Mouse (Mus musculus) adrenal gland, adult 8-10 months (tissue): ENCODE results near the gene Bod1. TPM values are rescaled to one million over a fixed set of nuclear protein-coding genes. Genes with fewer than 3 reads are reported as not detected.

Source experiments
- DNase-seq: peaks from one replicate; pipeline ENCODE4 v3.0.0; 2022
- total RNA-seq, 4 experiments: library from RNA; stranded (reverse); gene quantifications; 2 replicates each; pipeline ENCODE4 v1.2.4; 2022

Bod1 gene
- total RNA-seq = 10 to 100 TPM; 61.7 to 72.4 (median 68.6) TPM

- peak; percentile 94 for DNase-seq
These were observed at the start of gene Bod1 for GRCm38 (mm10) chr11:31671354-31672169. Gene Bod1 (minus strand): TSS chr11:31671885.

DNA sequence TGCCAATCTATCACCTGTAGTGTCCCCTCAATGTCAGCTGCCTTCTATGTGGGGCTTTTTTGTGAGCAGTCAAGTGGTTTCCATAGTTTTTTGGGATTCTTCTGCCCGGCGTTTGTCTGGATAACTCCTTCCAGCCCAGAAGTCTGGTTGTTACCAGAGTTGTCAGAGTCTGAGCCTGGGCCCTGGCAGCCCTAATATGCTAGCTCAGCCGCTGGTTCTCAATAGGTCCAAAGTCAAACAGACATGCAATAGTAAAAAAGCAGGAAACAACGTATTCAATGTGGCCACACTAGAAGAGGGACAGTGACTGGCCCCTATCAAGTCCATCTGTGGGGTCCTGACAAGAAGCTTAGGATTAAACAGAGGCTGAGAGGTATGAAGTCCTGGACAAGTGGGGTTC is 47.4 kb upstream of the Bod1 start:
- no peak for DNase-seq

DNA sequence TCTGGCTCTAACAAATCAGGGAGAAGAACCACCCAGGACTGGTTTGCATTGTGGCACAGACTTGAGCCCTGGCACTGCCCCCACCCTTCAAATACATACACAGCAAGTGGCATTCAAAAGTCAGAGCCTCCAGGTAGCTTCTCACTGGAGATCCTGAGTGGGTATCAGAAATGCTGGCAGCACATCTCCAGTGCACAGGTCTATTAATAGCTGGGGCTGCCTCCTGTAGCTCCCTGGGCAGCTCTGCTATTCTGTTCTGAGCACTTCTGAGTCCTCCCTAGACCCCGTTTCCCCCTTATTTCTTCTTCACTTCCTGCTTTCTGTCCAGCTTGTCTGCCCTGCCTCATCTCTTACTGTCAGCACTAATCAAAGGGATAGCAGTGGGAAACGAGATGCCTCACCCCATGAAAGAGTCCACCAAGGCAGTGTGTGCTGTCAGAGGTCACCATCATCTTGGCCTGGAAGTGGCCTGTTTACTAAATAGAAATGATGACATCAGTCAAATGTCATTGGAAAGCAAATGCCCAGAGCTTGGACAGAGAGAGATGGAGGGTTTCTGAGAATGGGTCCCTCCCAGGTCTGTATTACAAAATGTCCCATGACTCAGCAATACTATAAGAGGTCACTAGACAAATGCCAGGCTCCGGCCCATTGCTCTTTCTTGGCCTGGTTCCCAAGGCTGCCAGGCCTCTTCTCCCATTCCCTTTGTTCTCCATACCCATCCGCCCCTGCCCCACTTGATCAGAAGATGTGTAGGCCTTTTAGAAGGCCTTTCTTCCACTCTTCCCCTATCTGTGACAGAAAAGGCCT is 46.4 kb upstream of the Bod1 start:
- DNase-seq = peak; percentile 78

GRCm38 (mm10) chr11:31713641-31714121 is 42.0 kb upstream of the Bod1 start:
- peak; percentile 77 for DNase-seq

DNA sequence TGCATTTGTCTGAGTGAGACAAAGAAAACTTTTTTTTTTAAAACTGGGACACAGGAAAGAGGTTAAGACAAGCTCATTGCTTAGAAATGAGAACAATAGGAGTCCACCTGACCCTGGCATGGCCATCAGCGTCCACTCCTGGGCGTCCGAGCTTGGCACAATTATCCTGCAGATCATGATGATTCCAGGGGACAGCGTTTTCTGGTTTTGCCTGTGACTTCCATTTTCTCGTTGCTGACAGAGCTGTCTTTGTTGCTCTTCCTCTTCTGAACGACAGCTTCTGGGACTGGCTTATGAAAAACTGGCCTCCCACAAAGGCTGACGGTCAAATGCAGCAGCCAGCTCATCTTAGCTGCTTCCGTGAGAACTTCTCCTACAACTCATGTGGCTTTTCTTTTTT is 41.4 kb upstream of the Bod1 start:
- DNase-seq = no peak

DNA sequence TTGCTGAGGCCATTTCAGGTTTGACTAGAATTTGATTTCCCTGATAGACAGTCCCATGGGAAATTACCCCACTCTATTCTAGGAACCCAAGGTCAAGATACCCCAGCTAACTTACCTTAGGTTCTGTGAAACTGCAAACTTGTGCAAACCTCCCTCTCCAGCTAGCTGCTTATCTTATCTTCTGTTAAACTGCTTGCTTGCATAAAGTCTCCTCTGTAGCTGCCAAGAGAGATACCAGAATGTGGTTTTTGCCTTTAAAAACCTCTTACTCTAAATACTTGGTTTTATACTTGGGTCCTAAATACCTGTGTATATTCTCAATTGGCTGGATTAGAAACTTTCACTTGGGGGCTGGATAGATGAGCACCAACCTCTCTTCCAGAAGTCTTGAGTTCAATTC is 36.1 kb upstream of the Bod1 start:
- DNase-seq = no peak

GRCm38 (mm10) chr11:31703173-31703572 is 31.5 kb upstream of the Bod1 start:
- no peak for DNase-seq

DNA sequence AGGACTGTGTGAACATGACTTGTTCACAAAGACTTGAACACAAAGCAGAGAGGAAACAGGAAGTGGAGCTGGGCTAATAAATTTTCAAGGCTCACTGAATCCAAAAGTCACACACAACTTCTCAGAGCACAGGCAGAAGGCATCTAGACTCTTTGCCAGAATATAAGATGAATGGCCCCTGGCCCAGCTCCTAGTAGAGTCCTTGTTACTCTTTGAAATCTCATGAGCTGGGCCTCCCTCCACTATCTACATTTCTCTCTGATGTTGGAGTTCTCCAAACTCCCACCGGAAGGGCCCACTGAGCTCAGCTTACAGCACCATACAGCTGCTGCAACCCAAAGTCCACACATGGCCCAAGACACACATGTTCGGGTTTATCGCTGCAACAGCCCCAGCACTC is 30.2 kb upstream of the Bod1 start:
- no peak for DNase-seq

DNA sequence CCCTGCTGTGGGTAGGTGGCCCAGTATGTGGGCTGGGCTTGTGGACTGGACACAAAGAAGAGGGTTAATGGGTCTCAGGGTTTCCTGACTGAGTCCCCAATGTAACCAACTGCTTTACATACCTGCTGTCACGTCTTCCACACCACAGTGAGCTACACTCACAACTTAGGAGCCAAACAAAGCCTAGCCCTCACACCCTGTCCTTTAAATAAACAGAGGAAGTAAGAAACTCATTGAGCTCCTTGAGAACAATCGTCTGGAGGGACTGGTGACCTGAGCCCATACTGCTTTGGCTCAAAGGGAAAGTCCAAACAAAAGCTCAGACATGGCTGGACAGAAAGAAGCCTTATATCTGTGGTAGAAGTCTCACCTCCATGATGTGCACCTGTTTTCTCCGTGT is 27.8 kb upstream of the Bod1 start:
- DNase-seq = no peak

DNA sequence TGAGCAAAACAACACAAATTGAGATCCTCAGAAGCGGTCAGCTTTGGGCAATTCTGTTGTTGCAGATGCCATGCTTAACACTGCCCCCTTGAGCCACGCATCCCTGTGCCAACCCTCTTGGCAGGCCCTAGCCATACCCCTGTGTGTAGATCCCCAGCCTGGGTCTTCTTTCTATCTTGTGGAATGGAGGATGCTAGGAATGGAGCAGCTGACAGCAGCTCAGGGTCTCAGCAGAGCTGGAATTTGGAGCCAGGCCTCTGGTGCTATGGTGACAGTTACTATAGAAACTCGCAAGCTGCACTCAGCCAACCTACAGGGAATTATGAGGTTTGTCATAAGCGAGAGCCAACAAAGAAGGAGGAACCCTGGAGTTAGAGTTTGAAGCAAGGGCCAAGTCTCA is 23.1 kb upstream of the Bod1 start:
- DNase-seq = no peak

GRCm38 (mm10) chr11:31694109-31694508 is 22.4 kb upstream of the Bod1 start:
- DNase-seq = no peak

GRCm38 (mm10) chr11:31693322-31693721 is 21.6 kb upstream of the Bod1 start:
- no peak for DNase-seq

GRCm38 (mm10) chr11:31688956-31689355 is 17.3 kb upstream of the Bod1 start:
- no peak for DNase-seq

GRCm38 (mm10) chr11:31684913-31685567 is 13.4 kb upstream of the Bod1 start:
- DNase-seq = no peak

DNA sequence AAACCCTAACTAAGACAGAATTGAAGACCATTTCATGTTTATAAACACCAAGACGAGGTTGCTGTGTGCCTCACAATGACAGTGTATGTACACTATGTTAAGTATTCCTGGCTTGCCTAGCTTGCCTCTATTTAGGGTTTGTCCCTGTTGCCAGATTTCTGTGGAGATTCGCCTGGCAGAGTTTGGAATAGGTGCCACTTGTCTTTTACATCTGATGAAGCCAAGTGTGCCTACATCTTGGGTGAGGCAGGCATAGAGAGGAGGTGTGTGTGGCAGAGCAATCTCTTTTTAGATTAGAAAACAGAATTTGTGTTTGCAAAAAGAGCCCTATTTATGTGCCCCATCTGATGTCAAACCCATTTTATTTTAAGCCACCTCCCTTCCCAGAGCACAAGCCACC is 12.4 kb upstream of the Bod1 start:
- DNase-seq = no peak

- DNase-seq = no peak
These were observed 8.2 kb upstream of the Bod1 start for GRCm38 (mm10) chr11:31679840-31680381.

DNA sequence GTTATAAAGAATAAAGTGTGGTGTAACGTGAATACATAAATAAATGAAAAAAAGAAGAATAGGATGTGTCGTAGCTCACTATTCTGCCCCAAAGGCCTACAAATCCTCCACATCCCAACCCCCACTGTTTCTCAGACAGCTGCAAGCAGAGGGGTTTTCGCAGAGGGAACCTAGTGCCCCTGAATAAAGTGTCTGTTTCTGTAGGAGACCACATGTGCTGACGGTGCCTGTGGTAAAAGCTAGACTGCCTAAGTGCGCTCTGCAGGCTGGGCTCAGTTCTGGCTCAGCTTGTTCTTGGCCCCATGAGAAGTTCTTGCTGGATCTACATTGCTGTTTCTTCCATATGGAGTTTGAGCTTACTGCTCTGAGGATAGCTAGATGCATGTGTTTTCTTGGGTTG is 5.6 kb upstream of the Bod1 start:
- DNase-seq = no peak

- DNase-seq = no peak
These were observed 5.1 kb upstream of the Bod1 start for GRCm38 (mm10) chr11:31676661-31677252.

- no peak for DNase-seq
These were observed 3.7 kb upstream of the Bod1 start for GRCm38 (mm10) chr11:31675430-31675829.

GRCm38 (mm10) chr11:31672170-31672563 is 482 bp upstream of the Bod1 start:
- no peak for DNase-seq

- no peak for DNase-seq
These were observed 1.2 kb downstream of the Bod1 start for GRCm38 (mm10) chr11:31670468-31670921.

DNA sequence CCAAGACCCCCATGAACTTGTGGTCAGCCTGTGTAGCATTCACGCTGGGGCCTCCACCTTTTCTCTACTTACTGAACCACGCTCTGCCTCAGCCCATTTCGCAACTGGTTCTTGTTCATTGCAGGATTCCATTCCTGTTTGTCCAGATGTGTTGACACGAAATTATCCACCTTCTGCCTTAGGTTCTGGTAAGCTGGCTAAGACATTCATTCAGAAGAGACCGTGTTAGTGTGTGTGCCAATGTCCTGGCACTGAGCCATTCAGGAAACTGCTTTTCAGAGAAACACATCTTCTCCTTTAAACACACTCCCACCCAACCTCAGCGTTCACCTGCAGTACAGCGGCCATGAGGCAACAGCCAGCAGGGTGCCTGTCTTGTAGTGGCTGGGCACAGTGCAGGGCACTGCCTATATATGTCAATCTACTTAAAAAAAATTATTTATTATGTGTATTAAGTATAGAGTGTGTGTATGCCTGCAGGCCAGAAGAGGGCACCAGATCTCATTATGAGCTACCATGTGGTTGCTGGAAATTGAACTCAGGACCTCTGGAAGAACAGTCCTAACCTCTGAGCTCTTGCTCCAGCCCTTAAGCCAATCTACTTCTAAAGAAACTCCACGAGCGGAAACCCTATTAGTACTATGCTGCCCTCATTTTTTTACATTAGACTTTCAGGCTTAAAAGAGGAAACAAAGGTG is 2.4 kb downstream of the Bod1 start:
- no peak for DNase-seq
